Mouse (Mus musculus): ENCODE results near the gene Ndufa11. TPM values are rescaled to one million over a fixed set of nuclear protein-coding genes. Genes with fewer than 3 reads are reported as not detected.
A peak's percentile ranks its signal among the peaks of the same experiment; 100 is the strongest.

Gene Ndufa11
- polyA plus RNA-seq, 1 experiment from 2014 or later, result 449 TPM

DNA sequence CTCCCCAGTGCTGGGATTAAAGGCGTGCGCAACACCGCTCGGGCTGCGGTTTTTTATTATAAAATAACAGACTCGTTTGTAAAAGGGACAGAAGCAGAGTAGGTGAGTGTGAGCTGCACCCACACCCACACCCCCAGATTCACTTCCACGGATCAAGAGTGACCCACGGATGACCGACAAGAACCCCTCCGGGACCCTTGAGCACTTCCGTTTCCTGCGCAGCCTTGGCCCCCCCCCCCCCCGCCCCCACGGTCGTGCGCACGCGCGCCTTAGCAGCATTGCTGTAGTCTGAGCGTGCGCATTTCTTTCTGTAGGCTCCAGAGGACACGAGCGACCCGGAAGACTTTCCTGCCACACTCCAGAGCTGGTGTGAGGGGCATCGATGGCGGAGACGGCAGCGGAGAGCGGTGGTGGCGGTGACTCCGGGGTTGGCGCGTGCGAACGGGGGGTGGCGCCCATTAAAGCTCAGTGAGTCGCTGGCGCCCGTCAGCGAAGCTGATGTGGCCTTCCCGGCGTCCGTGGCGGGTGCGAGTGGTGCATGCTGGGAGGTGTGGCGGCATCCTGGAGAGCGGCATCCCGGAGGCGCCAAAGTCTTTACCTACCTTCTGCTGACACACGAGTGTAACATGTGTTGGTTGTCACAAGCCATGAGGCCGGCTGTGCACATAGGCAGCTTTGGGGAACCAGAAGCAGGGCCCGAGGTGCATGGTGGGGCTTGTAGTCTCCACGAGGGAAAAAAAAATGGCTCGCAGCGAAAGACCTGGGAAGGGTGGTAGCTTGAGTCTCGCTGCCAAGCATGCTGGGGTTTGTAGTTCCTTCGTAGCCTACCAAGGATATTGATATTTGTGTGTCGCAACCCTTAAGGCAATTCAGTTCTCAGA, 47.1 kb downstream of the Ndufa11 start, which contains the start of gene Dus3l:
Gene Dus3l (plus strand): TSS at position 284 of the 881 bp plus-strand sequence.
- no peak for TF ChIP-seq CTCF (IDR thresholded peaks at IDR 0.05; ENCODE audit: low read depth)
- DNase-seq (peak; percentile 93), ATAC-seq (ENCODE audit: insufficient read depth) (peak; percentile 78)
- Histone ChIP-seq H3K27me3 (ENCODE audit: insufficient read depth, low read length) (no peaks in the 10 kb centered on the region), H3K9me3 (ENCODE audit: low read depth, low read length) (no peaks in the 10 kb centered on the region), H3K9ac (peak within 1 kb of the TSS; percentile 80), H3K4me1 (ENCODE audit: insufficient read depth) (peaks cover 7% of the 10 kb centered on the region; the same call in 1 of the 2 replicates), H3K36me3 (ENCODE audit: insufficient read depth) (peaks cover 35% of the 10 kb centered on the region), H3K27ac (ENCODE audit: low read depth) (peak within 1 kb of the TSS; percentile 96), H3K4me3 (ENCODE audit: low read depth, low read length) (peak within 1 kb of the TSS; percentile 75), H3K4me2 (peak within 1 kb of the TSS; percentile 83)
- 1% methylated on average over 58 of the region's 58 CpGs for WGBS

DNA sequence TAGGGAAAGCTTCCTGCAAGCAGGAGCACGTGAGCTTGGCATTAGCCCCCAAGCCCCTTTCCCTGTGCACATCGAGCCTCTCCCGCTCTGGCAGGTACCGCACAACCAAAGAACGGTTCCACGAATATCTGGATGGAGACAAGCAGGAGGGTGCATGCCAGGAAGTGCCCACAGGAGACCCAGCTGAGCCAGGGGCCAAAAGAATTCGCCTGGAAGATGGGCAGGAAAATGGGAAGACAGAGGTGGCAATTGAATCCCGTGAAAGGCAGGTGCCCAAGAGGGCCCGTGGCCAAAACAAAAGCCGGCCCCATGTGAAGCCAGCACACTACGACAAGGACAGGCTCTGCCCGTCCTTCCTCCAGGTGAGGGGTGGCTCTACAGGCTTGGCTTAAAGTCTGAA, 47.9 kb downstream of the Ndufa11 start:
- no peak overlapping the region for H3K27ac ChIP-seq (ENCODE audit: low read depth)

DNA sequence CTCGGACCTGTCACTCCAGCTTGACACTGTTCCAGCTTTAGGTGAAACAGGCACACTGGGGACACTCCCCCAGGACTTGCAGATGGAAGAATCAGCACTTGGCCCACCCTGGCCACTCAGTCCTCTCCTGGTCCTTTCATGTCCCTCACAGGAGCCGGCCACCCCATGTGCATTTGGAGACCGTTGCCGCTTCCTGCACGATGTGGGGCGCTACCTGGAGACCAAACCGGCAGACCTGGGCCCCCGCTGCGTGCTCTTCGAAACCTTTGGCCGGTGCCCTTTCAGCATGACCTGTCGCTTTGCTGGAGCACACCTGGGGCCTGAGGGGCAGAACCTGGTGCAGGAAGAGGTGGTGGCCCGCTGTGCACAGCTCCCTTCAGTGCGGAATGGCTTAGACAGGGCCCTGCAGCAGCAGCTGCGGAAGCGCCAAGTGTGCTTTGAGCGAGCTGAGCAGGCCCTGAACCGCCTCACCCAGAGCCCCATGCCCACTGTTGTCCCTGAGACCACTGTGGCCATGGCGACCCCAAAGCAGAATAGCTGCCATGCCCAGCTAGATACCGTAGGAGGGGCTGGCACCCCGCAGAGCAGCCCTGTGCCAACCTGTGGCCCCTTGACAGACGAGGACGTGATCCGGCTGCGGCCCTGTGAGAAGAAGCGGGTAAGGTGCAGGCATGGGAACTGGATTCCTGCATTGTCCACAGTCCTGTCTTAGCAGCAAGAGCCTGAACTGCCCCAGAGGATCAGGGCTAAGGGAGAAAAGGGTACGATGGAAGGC, 49.3 kb downstream of the Ndufa11 start:
- H3K36me3 ChIP-seq (ENCODE audit: insufficient read depth), result peaks cover 44% of the 10 kb centered on the region
- 96% methylated on average over 27 of the region's 27 CpGs for WGBS
- ATAC-seq (ENCODE audit: insufficient read depth) (no peak), DNase-seq (no peak)
- no peaks in the 10 kb centered on the region for H3K9me3 ChIP-seq (ENCODE audit: low read depth, low read length)
- H3K4me2 ChIP-seq, result no peak overlapping the region
- H3K9ac ChIP-seq, result no peak overlapping the region
- H3K27me3 ChIP-seq (ENCODE audit: insufficient read depth, low read length), result no peaks in the 10 kb centered on the region
- peaks cover 7% of the 10 kb centered on the region; the same call in 1 of the 2 replicates for H3K4me1 ChIP-seq (ENCODE audit: insufficient read depth)
- no peak for TF ChIP-seq CTCF (IDR thresholded peaks at IDR 0.05; ENCODE audit: low read depth)
- H3K4me3 ChIP-seq (ENCODE audit: low read depth, low read length), result no peak overlapping the region
- H3K27ac ChIP-seq (ENCODE audit: low read depth), result no peak overlapping the region

More for the DNA sequence above, 47.9 kb downstream of the Ndufa11 start:
- peak; percentile 1; the same call in 1 of the 2 replicates for ATAC-seq (ENCODE audit: insufficient read depth)
- TF ChIP-seq CTCF (IDR thresholded peaks at IDR 0.05; ENCODE audit: low read depth), result no peak
- Histone ChIP-seq H3K36me3 (ENCODE audit: insufficient read depth) (peaks cover 42% of the 10 kb centered on the region), H3K4me2 (peak overlapping the region; percentile 83), H3K9ac (peak overlapping the region; percentile 80), H3K27me3 (ENCODE audit: insufficient read depth, low read length) (no peaks in the 10 kb centered on the region), H3K4me3 (ENCODE audit: low read depth, low read length) (peak overlapping the region; percentile 75), H3K9me3 (ENCODE audit: low read depth, low read length) (no peaks in the 10 kb centered on the region), H3K4me1 (ENCODE audit: insufficient read depth) (peaks cover 7% of the 10 kb centered on the region; the same call in 1 of the 2 replicates)
- 47% methylated on average over 12 of the region's 12 CpGs for WGBS
- no peak for DNase-seq

DNA sequence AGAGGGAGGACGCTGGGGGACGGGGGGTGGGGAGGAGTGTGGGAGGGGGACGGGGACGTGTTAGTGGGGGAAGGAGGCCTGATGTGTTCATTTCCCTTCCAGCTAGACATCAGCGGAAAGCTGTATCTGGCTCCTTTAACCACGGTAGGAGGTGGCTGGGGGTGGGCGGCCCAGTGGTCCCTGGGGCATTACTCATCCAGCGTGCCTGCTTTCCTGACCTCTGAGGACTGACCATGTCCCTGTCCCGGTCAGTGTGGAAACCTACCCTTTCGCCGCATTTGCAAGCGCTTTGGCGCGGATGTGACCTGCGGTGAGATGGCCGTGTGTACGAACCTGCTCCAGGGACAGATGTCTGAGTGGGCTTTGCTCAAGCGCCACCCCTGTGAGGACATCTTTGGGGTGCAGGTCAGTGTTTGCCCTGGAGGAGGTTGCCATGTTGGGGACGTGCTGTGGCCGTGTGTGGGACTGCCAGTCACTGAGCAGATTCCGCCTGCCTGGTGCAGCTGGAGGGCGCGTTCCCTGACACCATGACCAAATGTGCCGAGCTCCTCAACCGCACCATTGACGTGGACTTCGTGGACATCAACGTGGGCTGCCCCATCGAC, 50.1 kb downstream of the Ndufa11 start:
- no peak for TF ChIP-seq CTCF (IDR thresholded peaks at IDR 0.05; ENCODE audit: low read depth)
- Histone ChIP-seq H3K4me1 (ENCODE audit: insufficient read depth) (0 out of 2 replicates have a peak, but pooled peaks cover 3% of the 10 kb centered on the region), H3K36me3 (ENCODE audit: insufficient read depth) (peaks cover 44% of the 10 kb centered on the region), H3K9ac (no peak overlapping the region), H3K27ac (ENCODE audit: low read depth) (no peak overlapping the region), H3K9me3 (ENCODE audit: low read depth, low read length) (no peaks in the 10 kb centered on the region), H3K4me2 (no peak overlapping the region), H3K4me3 (ENCODE audit: low read depth, low read length) (no peak overlapping the region), H3K27me3 (ENCODE audit: insufficient read depth, low read length) (no peaks in the 10 kb centered on the region)
- WGBS, result 92% methylated on average over 29 of the region's 29 CpGs
- ATAC-seq (ENCODE audit: insufficient read depth) (no peak), DNase-seq (no peak)

DNA sequence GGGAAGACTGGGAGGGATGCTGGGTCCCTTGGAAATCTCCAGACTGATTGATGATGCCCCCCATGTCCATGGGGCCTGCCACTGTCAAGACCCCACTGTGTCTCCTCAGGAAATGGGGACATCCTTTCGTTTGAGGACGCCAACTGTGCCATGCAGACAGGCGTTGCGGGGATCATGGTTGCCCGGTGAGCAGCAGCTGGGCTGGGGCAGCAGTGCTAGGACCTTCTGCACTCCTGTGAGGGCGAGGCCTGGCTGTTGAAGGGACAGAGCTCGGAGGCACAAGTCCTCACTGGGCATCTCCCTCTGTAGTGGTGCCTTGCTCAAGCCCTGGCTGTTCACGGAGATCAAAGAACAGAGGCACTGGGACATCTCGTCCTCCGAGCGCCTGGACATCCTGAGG, 51.4 kb downstream of the Ndufa11 start:
- Histone ChIP-seq H3K27me3 (ENCODE audit: insufficient read depth, low read length) (no peaks in the 10 kb centered on the region), H3K9ac (no peak overlapping the region), H3K4me3 (ENCODE audit: low read depth, low read length) (no peak overlapping the region), H3K27ac (ENCODE audit: low read depth) (no peak overlapping the region), H3K9me3 (ENCODE audit: low read depth, low read length) (no peaks in the 10 kb centered on the region), H3K4me1 (ENCODE audit: insufficient read depth) (0 out of 2 replicates have a peak, but pooled peaks cover 3% of the 10 kb centered on the region), H3K36me3 (ENCODE audit: insufficient read depth) (peaks cover 44% of the 10 kb centered on the region), H3K4me2 (no peak overlapping the region)
- WGBS, result 92% methylated on average over 11 of the region's 11 CpGs
- no peak for DNase-seq
- TF ChIP-seq CTCF (IDR thresholded peaks at IDR 0.05; ENCODE audit: low read depth), result no peak
- no peak for ATAC-seq (ENCODE audit: insufficient read depth)

DNA sequence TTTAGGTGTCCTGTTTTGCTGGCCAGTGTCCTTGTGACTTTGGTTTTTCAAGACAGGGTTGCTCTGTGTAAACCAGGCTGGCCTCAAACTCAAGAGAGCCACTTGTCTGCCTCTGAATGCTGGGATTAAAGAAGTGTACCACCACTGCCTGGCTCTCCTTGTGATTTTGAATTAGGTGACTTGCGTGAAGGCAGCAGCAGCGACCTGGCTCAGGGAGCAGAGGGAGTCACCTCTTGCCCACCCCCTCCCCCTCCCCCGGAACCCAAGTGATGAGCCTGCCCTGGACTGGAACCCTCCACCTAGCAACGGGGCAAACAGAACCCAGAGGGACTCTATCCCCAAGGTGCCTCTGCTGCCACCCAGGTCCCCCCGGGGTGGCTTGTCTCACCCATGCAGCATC, 52.4 kb downstream of the Ndufa11 start, which contains the start of gene Prr22:
Gene Prr22 (plus strand): TSS at position 301 of the 400 bp plus-strand sequence.
- H3K4me1 ChIP-seq (ENCODE audit: insufficient read depth), result 0 out of 2 replicates have a peak, but pooled peaks cover 3% of the 10 kb centered on the region
- DNase-seq (no peak), ATAC-seq (ENCODE audit: insufficient read depth) (no peak)
- no peak within 1 kb of the TSS for H3K27ac ChIP-seq (ENCODE audit: low read depth)
- no peak within 1 kb of the TSS for H3K4me2 ChIP-seq
- 94% methylated on average over 5 of the region's 5 CpGs for WGBS
- peaks cover 44% of the 10 kb centered on the region for H3K36me3 ChIP-seq (ENCODE audit: insufficient read depth)
- no peak within 1 kb of the TSS for H3K4me3 ChIP-seq (ENCODE audit: low read depth, low read length)
- H3K27me3 ChIP-seq (ENCODE audit: insufficient read depth, low read length), result no peaks in the 10 kb centered on the region
- no peaks in the 10 kb centered on the region for H3K9me3 ChIP-seq (ENCODE audit: low read depth, low read length)
- no peak within 1 kb of the TSS for H3K9ac ChIP-seq
- TF ChIP-seq CTCF (IDR thresholded peaks at IDR 0.05; ENCODE audit: low read depth), result no peak

Other genes with a start within 250 kb of the Ndufa11 start
- gene Ptprs, start 241.3 kb upstream of the Ndufa11 start, polyA plus RNA-seq (2014; fragmentation: Nextera tagmentation; extraction: Ambion mirVana), result 96.8 and 112 TPM in 2 replicates
- not detected in 2 replicates for gene Znrf4, start 205.3 kb upstream of the Ndufa11 start, polyA plus RNA-seq (2014; fragmentation: Nextera tagmentation; extraction: Ambion mirVana)
- 1.4 and 1.6 TPM in 2 replicates for gene Gm20219, start 163.4 kb upstream of the Ndufa11 start, polyA plus RNA-seq (2014; fragmentation: Nextera tagmentation; extraction: Ambion mirVana)
- gene Safb2, start 133.2 kb upstream of the Ndufa11 start, polyA plus RNA-seq (2014; fragmentation: Nextera tagmentation; extraction: Ambion mirVana), result 63.1 and 69.4 TPM in 2 replicates
- gene Safb, start 132.9 kb upstream of the Ndufa11 start, polyA plus RNA-seq (2014; fragmentation: Nextera tagmentation; extraction: Ambion mirVana), result 83.1 and 87.9 TPM in 2 replicates
- gene 2410015M20Rik, start 108.0 kb upstream of the Ndufa11 start, polyA plus RNA-seq (2014; fragmentation: Nextera tagmentation; extraction: Ambion mirVana), result 198 and 201 TPM in 2 replicates
- gene Rpl36, start 104.4 kb upstream of the Ndufa11 start, polyA plus RNA-seq (2014; fragmentation: Nextera tagmentation; extraction: Ambion mirVana), result 2,014 and 2,172 TPM in 2 replicates
- gene Lonp1, start 90.9 kb upstream of the Ndufa11 start, polyA plus RNA-seq (2014; fragmentation: Nextera tagmentation; extraction: Ambion mirVana), result 55.1 and 63.1 TPM in 2 replicates
- 0.57 and 0.76 TPM in 2 replicates for gene Catsperd, start 89.6 kb upstream of the Ndufa11 start, polyA plus RNA-seq (2014; fragmentation: Nextera tagmentation; extraction: Ambion mirVana)
- 93.8 and 105 TPM in 2 replicates for gene Ranbp3, start 44.5 kb upstream of the Ndufa11 start, polyA plus RNA-seq (2014; fragmentation: Nextera tagmentation; extraction: Ambion mirVana)
- 18.5 and 19.6 TPM in 2 replicates for gene Vmac, start 255 bp downstream of the Ndufa11 start, polyA plus RNA-seq (2014; fragmentation: Nextera tagmentation; extraction: Ambion mirVana)
- gene Nrtn, start 39.8 kb downstream of the Ndufa11 start, polyA plus RNA-seq (2014; fragmentation: Nextera tagmentation; extraction: Ambion mirVana), result 9.5 and 12.1 TPM in 2 replicates
- gene Dus3l, start 47.0 kb downstream of the Ndufa11 start, polyA plus RNA-seq (2014; fragmentation: Nextera tagmentation; extraction: Ambion mirVana), result 40.5 and 42.3 TPM in 2 replicates
- gene Prr22, start 52.5 kb downstream of the Ndufa11 start, polyA plus RNA-seq (2014; fragmentation: Nextera tagmentation; extraction: Ambion mirVana), result 1.2 and 1.4 TPM in 2 replicates
- gene Rfx2, start 113.2 kb downstream of the Ndufa11 start, polyA plus RNA-seq (2014; fragmentation: Nextera tagmentation; extraction: Ambion mirVana), result 4.3 and 4.8 TPM in 2 replicates
- not detected in 2 replicates for gene Acsbg2, start 156.7 kb downstream of the Ndufa11 start, polyA plus RNA-seq (2014; fragmentation: Nextera tagmentation; extraction: Ambion mirVana)
- gene 1700061G19Rik, start 157.7 kb downstream of the Ndufa11 start, polyA plus RNA-seq (2014; fragmentation: Nextera tagmentation; extraction: Ambion mirVana), result 0.34 and 0.45 TPM in 2 replicates
- gene Mllt1, start 217.6 kb downstream of the Ndufa11 start, polyA plus RNA-seq (2014; fragmentation: Nextera tagmentation; extraction: Ambion mirVana), result 31.4 and 39.3 TPM in 2 replicates